Mouse (Mus musculus) brain, embryonic 14.5 days (tissue): Measurements from ENCODE around the gene Brinp1. TPM values are rescaled to one million over a fixed set of nuclear protein-coding genes. Genes with fewer than 3 reads are reported as not detected.
A peak's percentile ranks its signal among the peaks of the same experiment; 100 is the strongest.
"Not testable (repeated sequence)": the region's sequence is repeated elsewhere in the genome, so short reads cannot be mapped to it uniquely, and the experiment has no call there.

Experiments used
- DNase-seq: peaks from one replicate; pipeline ENCODE4 v3.0.0-alpha.2; 2011; ENCODE audit warnings: low read depth
- CTCF ChIP-seq: fragments of 200-500 bp; IDR thresholded peaks from 2 replicates; pipeline ENCODE4 v1.5.1; 2012; ENCODE audit warnings: inconsistent platforms, mild to moderate bottlenecking, moderate library complexity, borderline replicate concordance; ENCODE audit not compliant: insufficient read depth, insufficient read length; ENCODE audit errors: extremely low read depth
- POLR2A ChIP-seq: fragments of 200-500 bp; IDR thresholded peaks from 2 replicates; pipeline ENCODE4 v1.6.1; 2012; ENCODE audit warnings: mild to moderate bottlenecking, inconsistent platforms, borderline replicate concordance; ENCODE audit not compliant: poor library complexity, insufficient read depth, insufficient read length, severe bottlenecking; ENCODE audit errors: extremely low read depth
- polyA plus RNA-seq: library from polyadenylated mRNA; depleted of rRNA; stranded (reverse); fragments of >200 nt; gene quantifications from 2 replicates; pipeline ENCODE4 v1.2.3, GENCODE M21; 2012

Brinp1 gene
- polyA plus RNA-seq, 1 experiment = 36.0 TPM

DNA sequence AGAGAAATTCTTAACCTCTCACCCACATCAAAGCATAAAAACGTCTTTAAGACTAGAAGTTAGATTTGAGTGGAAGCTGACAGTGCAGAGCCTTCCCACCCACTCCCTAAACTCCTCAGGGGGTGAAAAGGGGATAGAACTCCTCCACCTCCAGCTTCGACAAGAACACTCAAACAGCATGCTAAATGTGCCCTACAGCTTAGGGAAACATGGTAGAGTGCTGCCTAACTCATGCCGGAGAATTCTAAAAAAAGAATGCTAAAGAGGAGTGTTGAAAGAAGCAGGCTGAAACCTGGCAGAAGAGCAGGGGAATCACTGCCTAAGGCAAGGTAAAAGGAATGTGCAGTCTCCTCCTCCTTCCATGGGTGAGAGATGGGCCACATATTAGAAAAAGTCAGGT is 43.3 kb downstream of the Brinp1 start:
- peak; percentile 7 for DNase-seq
- no peak for TF ChIP-seq CTCF
- TF ChIP-seq POLR2A = no peak

DNA sequence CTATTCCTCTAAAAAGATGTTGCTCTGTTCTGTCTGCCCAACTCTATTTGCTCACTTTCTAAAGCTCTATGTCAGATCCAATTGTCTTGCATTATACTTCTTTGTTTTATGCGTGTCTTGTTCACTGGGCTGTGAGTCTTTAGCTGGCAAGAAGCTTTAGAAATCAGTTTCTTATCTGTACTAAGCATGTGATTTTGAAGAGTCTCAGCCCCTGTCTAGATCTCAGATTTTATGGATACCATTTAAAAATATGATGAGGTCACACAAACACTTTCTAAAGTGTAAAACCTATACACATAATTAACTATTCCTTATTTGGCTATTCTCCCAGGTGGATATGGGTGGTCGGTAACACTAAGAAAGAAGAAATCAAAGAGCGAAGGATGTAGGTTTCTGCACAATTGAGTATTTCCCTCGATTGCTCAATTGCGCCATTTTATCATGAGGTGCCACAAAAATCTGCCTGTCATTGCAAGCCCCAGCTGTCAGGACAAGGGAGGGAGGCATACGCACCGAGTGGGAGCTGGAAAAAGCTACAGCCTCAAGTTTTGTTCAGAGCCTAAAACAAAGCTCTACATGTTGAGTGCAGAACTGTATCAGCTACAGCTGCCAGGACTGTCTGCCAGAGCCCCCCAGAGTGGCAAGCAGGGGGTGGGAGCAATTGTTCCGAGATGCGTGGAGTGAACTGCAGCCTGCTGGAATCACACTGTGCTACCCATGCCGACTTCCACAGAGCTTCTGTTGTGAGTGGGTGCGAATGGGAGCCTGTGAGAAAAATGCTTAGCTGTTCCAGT is 47.6 kb downstream of the Brinp1 start:
- peak; percentile 57 for DNase-seq
- no peak for TF ChIP-seq CTCF
- no peak for TF ChIP-seq POLR2A

DNA sequence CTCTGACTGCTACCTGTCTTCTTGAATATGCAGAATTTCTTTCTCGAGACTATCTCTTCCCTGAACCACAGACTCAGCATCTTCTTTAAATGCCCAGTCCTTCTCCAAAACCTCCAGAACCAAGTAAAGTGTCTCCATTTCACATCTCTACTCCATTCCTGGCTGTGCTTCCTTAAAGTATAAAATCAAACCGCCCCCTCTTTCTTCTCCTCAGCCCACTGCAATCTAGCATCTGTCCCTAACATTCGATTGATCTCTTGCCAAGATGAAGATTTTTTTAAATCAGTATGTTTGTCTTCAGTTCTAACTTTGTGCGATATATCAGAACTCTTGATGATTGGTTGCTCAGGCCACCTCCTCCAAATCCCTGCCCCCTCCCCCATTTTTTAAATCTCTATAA is 63.7 kb downstream of the Brinp1 start:
- no peak for TF ChIP-seq POLR2A
- TF ChIP-seq CTCF = no peak
- DNase-seq = no peak

DNA sequence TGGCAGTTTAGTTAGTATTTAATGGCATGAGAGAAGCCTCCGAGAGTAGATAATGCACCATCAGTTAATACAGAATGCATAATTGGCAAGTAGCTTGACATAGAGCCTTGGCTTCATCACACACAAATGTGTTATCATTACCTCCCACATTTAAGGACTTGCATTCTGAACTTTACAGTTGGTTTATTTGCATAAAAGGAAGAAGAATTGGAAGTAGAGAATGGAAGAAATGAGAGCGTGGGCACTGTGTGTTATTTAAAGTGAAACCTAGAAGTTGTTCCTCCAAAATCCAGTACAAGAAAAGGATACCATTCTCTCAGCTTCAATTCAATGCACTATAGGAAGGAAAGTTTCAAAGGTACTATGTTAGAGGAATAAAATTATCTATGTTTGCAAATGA is 67.9 kb downstream of the Brinp1 start:
- DNase-seq = no peak
- TF ChIP-seq POLR2A (no peak), CTCF (no peak)

DNA sequence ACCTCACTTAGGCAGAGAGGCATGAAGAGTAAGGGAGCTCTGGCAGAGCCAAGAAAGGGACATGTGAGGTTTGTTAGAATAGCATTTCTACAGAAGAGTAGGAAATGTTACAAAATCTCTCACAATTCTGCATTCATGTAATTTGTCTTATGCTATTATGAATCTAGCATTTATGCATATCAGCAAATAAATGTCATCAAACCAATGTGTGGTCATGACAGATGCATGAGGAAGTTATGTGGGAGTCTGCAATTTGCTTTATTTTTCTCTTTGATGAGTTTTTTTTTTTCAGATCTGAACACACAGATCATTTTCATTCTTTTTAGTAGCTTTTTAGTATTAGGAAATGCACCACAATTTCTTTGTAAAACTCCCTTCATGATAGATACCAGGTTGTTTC is 82.2 kb downstream of the Brinp1 start:
- no peak for DNase-seq
- TF ChIP-seq POLR2A (no peak), CTCF (no peak)

DNA sequence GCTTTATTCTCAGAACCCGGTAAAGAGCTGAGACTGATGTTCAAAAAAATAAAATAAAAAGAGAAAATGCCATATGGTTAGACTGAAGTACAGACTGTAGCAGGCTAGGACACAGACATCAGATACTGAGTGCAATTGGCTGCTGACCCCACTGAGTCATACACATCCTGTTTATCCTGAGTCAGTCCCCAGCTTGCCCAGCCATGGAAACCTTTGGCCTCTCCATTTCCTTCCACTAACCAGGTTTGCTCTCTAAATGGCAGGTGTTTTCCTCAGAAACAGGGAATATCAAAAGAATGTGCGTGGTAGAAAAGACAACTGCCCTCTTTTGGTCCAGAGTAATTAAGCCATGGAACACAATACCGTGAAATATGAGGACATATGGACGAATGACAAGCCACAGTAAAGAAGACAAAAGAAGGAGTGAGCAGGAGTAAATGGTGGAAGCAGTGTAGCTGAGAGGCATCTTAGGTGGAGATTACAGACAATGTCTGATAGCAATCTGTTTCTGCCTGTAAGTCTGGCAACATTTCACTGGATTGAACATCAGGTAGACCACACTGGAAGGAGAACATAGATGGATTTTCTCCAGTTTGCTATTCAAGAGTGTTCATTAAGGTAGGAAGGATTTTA is 88.9 kb downstream of the Brinp1 start:
- no peak for DNase-seq
- no peak for TF ChIP-seq POLR2A
- no peak for TF ChIP-seq CTCF

DNA sequence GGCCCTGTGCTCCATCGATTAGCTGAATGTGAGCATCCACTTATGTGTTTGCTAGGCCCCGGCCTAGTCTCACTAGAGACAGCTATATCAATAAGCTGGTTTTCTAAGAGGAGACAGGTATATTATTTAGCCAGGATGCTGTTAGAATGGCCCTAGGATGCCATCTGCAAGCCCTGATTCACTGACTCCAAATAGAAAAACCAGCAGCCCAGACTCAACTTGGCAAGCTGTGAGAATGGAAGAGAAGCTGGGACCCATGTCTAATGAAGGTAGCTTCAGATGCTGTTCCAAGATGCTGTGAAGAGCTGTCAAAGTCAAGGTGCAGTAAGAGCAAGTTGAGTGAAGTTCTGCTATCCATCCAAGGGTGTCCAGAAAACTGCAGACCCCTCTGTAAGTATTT is 89.5 kb downstream of the Brinp1 start:
- TF ChIP-seq POLR2A (no peak), CTCF (no peak)
- DNase-seq = no peak

DNA sequence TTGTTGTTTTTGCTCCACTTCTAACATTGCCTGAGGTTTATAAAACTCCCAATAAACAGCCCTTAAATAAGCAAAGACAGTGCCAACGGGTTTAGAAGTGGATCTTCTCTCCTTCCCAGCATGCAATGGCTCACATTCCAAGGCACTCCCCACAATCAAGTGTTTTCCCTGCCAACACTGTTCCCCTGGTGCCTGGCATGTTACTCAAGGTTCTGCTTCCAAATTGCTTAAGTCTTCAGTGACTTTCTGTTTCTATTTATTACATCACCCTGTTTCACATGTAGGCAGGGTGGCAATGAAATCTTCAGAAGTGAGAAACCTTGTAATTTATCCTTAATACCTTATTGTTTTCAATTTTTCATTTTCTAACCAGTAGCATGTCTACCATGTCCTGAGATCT is 97.3 kb downstream of the Brinp1 start:
- DNase-seq = peak; percentile 13
- TF ChIP-seq CTCF (no peak), POLR2A (no peak)

DNA sequence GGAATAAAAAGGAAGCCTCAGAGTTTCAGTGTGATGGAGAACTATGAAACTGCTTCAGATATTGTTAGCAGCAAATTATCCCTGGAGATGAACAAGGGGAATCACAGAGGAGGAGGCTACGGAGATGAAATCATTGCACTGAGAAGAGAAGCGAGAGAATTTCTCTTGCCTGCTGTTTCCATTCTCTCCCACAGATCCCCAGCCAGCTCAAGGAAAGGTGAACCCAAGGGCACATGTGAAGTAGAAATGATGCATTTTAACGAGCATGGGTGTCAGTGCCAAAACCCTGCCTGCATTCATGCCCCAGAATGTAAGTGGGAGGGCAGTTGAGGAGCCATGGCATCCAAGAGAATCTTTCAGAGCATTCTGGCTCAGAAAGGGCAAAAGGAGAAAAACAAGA is 104.5 kb downstream of the Brinp1 start:
- peak; percentile 68 for DNase-seq
- TF ChIP-seq POLR2A = no peak
- no peak for TF ChIP-seq CTCF

DNA sequence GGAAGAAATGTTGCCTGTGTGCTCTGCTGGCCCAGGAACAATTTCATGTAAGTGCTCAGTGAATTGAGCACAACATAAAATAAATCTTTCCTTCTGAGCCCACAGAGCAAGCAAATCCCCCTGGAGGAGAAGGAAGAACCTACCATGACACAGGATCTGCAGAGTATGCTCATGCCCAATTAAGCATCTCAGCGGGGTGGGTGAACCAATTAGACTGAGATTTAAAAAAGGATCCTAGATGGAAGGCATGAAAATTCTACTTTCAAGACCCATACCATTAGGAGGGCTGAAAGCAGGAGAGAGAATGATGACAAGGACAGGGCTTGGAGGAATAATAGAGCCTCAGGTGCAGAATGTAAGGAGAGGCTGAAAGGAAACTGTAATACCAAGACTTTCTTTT is 107.2 kb downstream of the Brinp1 start:
- peak; percentile 51 for DNase-seq
- TF ChIP-seq CTCF (no peak), POLR2A (no peak)

DNA sequence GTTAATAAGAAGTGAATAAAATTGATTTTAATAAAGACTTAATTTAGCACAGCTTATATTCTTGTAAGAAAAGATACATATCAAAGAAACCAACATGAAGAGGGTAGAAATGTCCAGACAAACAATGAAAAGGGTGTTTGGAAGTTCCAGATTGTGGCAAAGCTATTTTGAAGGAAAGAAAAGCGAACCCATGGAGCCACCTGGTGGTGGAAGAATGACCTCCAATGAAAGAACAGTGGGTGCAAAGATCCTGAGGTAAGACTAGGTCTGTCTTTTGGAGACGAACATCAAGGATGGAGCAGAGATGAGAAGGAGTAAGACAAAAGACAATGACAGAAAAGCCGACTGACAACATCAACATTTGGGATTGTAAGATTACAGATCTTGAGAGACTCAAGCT is 108.2 kb downstream of the Brinp1 start:
- peak; percentile 61; the same call in 1 of the 2 replicates for TF ChIP-seq CTCF
- TF ChIP-seq POLR2A = no peak
- peak; percentile 60 for DNase-seq

DNA sequence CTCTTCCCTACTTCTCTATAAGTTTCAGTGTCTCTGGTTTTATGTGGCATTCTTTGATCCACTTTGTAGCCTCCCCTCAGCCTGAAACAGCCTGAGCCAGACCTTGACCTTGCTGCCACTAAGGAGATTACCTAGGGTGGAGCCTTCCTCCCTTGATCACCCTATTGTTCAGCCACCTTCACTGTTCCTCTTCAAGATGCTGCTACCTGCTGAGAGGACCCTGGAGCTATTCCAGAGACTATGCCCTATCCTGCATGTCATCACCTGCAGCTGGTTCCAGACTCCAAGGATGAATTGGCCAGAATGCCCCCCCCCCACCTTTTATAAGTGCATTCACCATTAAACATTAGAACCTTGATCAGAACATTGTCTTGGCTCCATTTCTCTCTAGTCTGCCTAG is 140.2 kb downstream of the Brinp1 start:
- not testable (repeated sequence) for DNase-seq

DNA sequence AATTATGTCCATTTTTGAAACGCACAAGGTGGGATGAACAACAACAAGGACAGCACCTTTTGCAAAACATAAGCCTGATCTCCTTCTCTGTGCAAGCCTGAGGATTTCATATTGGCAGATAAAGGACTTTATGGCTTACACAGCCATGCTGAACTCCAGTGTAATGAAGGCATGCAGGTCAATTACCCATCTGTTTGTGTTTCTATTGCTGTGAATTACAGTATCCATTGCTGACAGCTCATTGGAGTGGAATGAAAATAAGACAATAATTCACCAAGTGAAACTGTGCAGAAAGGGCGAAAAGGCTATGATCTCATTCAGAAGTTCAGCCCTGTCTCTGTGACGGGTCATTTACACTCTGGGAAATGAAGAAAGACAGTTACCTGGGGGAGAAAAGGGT is 147.7 kb downstream of the Brinp1 start:
- peak; percentile 15 for DNase-seq

More for the DNA sequence above, 147.7 kb downstream of the Brinp1 start:
- TF ChIP-seq POLR2A (no peak), CTCF (no peak)
